Mouse (Mus musculus) kidney, adult 2 months (tissue): ENCODE measurements around the gene Pnpla7.

Experiments
- CTCF ChIP-seq: fragments of 200-500 bp; conservative IDR thresholded peaks from 2 replicates; pipeline ENCODE4 v1.5.1; 2011; ENCODE audit warnings: low read depth, mild to moderate bottlenecking, control low read depth, low read length, moderate library complexity, mixed read lengths; ENCODE audit not compliant: insufficient read depth, insufficient read length
- POLR2A ChIP-seq: fragments of 200-500 bp; IDR thresholded peaks from one replicate; pipeline ENCODE4 v1.6.1; 2011; ENCODE audit warnings: low read depth, low read length, control low read depth

GRCm38 (mm10) chr2:25087842-25088241 is 112.0 kb downstream of the Pnpla7 start:
- TF ChIP-seq POLR2A (no peak), CTCF (no peak)
